Mouse (Mus musculus) heart, adult 2 months (tissue): ENCODE measurements at regions not wholly inside any gene's neighbourhood (a gene's known extent, or its start where the extent isn't known, plus 50 kb on each side); places are given as distances from the start of the nearest gene placed in this dataset.

Source experiments
- DNase-seq, 2 experiments: peaks; one replicate each; pipeline ENCODE4 v3.0.0; 2021
- H3K27ac ChIP-seq: fragments of 200-600 bp; 2 replicates; pipeline ENCODE4 v1.8.1; 2022
- H3K27me3 ChIP-seq: fragments of 200-500 bp; 2 replicates; pipeline ENCODE4 v1.6.1; 2012; ENCODE audit warnings: mild to moderate bottlenecking, low read length, inconsistent platforms, mixed read lengths; ENCODE audit not compliant: control insufficient read depth, insufficient read depth
- H3K36me3 ChIP-seq: fragments of 200-500 bp; 2 replicates; pipeline ENCODE4 v1.6.1; 2012; ENCODE audit warnings: low read length, inconsistent platforms; ENCODE audit not compliant: control insufficient read depth, insufficient read depth
- H3K4me1 ChIP-seq: fragments of 200-500 bp; 2 replicates; pipeline ENCODE4 v1.6.1; 2011; ENCODE audit warnings: low read length; ENCODE audit not compliant: control insufficient read depth, insufficient read depth
- H3K4me3 ChIP-seq: fragments of 200-600 bp; 2 replicates; pipeline ENCODE4 v1.8.1; 2022
- H3K79me2 ChIP-seq: fragments of 200-500 bp; replicated peaks from 2 replicates; pipeline ENCODE4 v1.6.1; 2012; ENCODE audit warnings: mild to moderate bottlenecking, inconsistent platforms, low read length, moderate library complexity, mixed read lengths; ENCODE audit not compliant: control insufficient read depth, insufficient read depth
- H3K9ac ChIP-seq: fragments of 200-500 bp; 2 replicates; pipeline ENCODE4 v1.6.1; 2012; ENCODE audit warnings: low read depth, mild to moderate bottlenecking, control low read depth, inconsistent platforms, low read length, mixed read lengths
- CTCF ChIP-seq: fragments of 200-600 bp; IDR thresholded peaks from 2 replicates; pipeline ENCODE4 v1.8.1; 2022; ENCODE audit warnings: antibody characterized with exemption, mild to moderate bottlenecking, moderate library complexity
- EP300 ChIP-seq: fragments of 200-500 bp; IDR thresholded peaks from 2 replicates; pipeline ENCODE4 v1.6.1; 2011; ENCODE audit warnings: low read depth, low read length, control low read depth; ENCODE audit not compliant: insufficient read depth
- POLR2A ChIP-seq: fragments of 200-500 bp; IDR thresholded peaks from 2 replicates; pipeline ENCODE4 v1.6.1; 2011; ENCODE audit warnings: mild to moderate bottlenecking, low read depth, low read length, control low read depth; ENCODE audit not compliant: insufficient read depth
- WGBS: fragments of 180-500 bp; shearing (Covaris S2); methylation state at CpG from one replicate; pipeline ENCODE4 v1.1.7; 2018; 5-methylcytosine and 5-hydroxymethylcytosine counted together
- intact Hi-C: fragments of 180-260 bp; cut with DNase I; formaldehyde crosslinking; loops from one replicate; pipeline ENCODE4 v1.15.1; 2025

- Histone ChIP-seq H3K79me2 (no peaks in the 10 kb centered on the region), H3K4me3 (no peak overlapping the region), H3K27me3 (no peaks in the 10 kb centered on the region), H3K9ac (no peak overlapping the region), H3K36me3 (no peaks in the 10 kb centered on the region), H3K4me1 (no peaks in the 10 kb centered on the region), H3K27ac (no peak overlapping the region)
- 77% methylated on average over 6 of the region's 6 CpGs for WGBS
- TF ChIP-seq POLR2A, result no peak
- TF ChIP-seq CTCF, result no peak
- TF ChIP-seq EP300, result no peak
- intact Hi-C loops, result no loop called here
- DNase-seq, result peak in 1 of 2 experiments; percentile 6
These were observed 251.0 kb upstream of the Stt3b start for GRCm38 (mm10) chr9:115561207-115561606.

GRCm38 (mm10) chr9:115562783-115563182 lies 252.6 kb upstream of the Stt3b start:
- no peak for DNase-seq
- WGBS, result 65% methylated on average over 4 of the region's 4 CpGs

GRCm38 (mm10) chr9:115564366-115564765 lies 254.1 kb upstream of the Stt3b start:
- Histone ChIP-seq H3K9ac (no peak overlapping the region), H3K36me3 (no peaks in the 10 kb centered on the region), H3K27ac (no peak overlapping the region), H3K4me3 (no peak overlapping the region), H3K4me1 (no peaks in the 10 kb centered on the region), H3K27me3 (no peaks in the 10 kb centered on the region), H3K79me2 (no peaks in the 10 kb centered on the region)
- TF ChIP-seq POLR2A (no peak), CTCF (no peak), EP300 (no peak)
- DNase-seq, result no peak
- WGBS, result 76% methylated on average over 1 of the region's 1 CpGs
- intact Hi-C loops, result no loop called here

More at GRCm38 (mm10) chr9:115562783-115563182, 252.6 kb upstream of the Stt3b start:
- no peak overlapping the region for H3K9ac ChIP-seq
- intact Hi-C loops, result no loop called here
- H3K4me3 ChIP-seq, result no peak overlapping the region
- H3K36me3 ChIP-seq, result no peaks in the 10 kb centered on the region
- H3K27ac ChIP-seq, result no peak overlapping the region
- H3K27me3 ChIP-seq, result no peaks in the 10 kb centered on the region
- no peak for TF ChIP-seq CTCF
- TF ChIP-seq EP300, result no peak
- no peak for TF ChIP-seq POLR2A
- no peaks in the 10 kb centered on the region for H3K79me2 ChIP-seq
- no peaks in the 10 kb centered on the region for H3K4me1 ChIP-seq

GRCm38 (mm10) chr9:115568693-115569334 lies 258.6 kb upstream of the Stt3b start:
- H3K79me2 ChIP-seq, result no peaks in the 10 kb centered on the region
- no peaks in the 10 kb centered on the region for H3K36me3 ChIP-seq
- DNase-seq, result no peak
- H3K4me3 ChIP-seq, result no peak overlapping the region
- TF ChIP-seq CTCF (no peak), POLR2A (no peak), EP300 (no peak)
- H3K27ac ChIP-seq, result no peak overlapping the region
- intact Hi-C loops, result no loop called here
- 34% methylated on average over 7 of the region's 7 CpGs for WGBS
- no peaks in the 10 kb centered on the region for H3K4me1 ChIP-seq
- H3K9ac ChIP-seq, result no peak overlapping the region
- H3K27me3 ChIP-seq, result no peaks in the 10 kb centered on the region

- Histone ChIP-seq H3K36me3 (no peaks in the 10 kb centered on the region), H3K27me3 (no peaks in the 10 kb centered on the region), H3K27ac (no peak overlapping the region), H3K4me1 (no peaks in the 10 kb centered on the region), H3K4me3 (no peak overlapping the region), H3K9ac (no peak overlapping the region), H3K79me2 (no peaks in the 10 kb centered on the region)
- WGBS, result 91% methylated on average over 4 of the region's 4 CpGs
- no peak for TF ChIP-seq CTCF
- no peak for TF ChIP-seq EP300
- TF ChIP-seq POLR2A, result no peak
- no peak for DNase-seq
- intact Hi-C loops, result no loop called here
These were observed 260.8 kb upstream of the Stt3b start for GRCm38 (mm10) chr9:115570998-115571397.

GRCm38 (mm10) chr9:115581116-115581515 lies 270.9 kb upstream of the Stt3b start:
- H3K9ac ChIP-seq, result no peak overlapping the region
- H3K36me3 ChIP-seq, result no peaks in the 10 kb centered on the region
- no peaks in the 10 kb centered on the region for H3K27me3 ChIP-seq
- no peak overlapping the region for H3K27ac ChIP-seq
- intact Hi-C loops, result no loop called here
- no peaks in the 10 kb centered on the region for H3K4me1 ChIP-seq
- no peak for DNase-seq
- no peak for TF ChIP-seq POLR2A
- no peaks in the 10 kb centered on the region for H3K79me2 ChIP-seq
- WGBS, result 95% methylated on average over 3 of the region's 3 CpGs
- H3K4me3 ChIP-seq, result no peak overlapping the region
